Mouse (Mus musculus) left cerebral cortex, postnatal 14 days (tissue): ENCODE measurements at regions not wholly inside any gene's neighbourhood (a gene's known extent, or its start where the extent isn't known, plus 50 kb on each side); places are given as distances from the start of the nearest gene placed in this dataset.
A peak's percentile ranks its signal among the peaks of the same experiment; 100 is the strongest.

ENCODE experiments used
- DNase-seq, 2 experiments: peaks; one replicate each; pipeline ENCODE4 v3.0.0; 2021 to 2022; ENCODE audit warnings: low spot score in 2 of 2, mixed read lengths in 1 of 2
- intact Hi-C: fragments of 180-260 bp; cut with DNase I; formaldehyde crosslinking; loops from one replicate; pipeline ENCODE4 v1.15.1; 2025

GRCm38 (mm10) chr13:44155956-44156355 lies 371.4 kb downstream of the Cd83 start:
- no peak for DNase-seq
- intact Hi-C loops = no loop called here

DNA sequence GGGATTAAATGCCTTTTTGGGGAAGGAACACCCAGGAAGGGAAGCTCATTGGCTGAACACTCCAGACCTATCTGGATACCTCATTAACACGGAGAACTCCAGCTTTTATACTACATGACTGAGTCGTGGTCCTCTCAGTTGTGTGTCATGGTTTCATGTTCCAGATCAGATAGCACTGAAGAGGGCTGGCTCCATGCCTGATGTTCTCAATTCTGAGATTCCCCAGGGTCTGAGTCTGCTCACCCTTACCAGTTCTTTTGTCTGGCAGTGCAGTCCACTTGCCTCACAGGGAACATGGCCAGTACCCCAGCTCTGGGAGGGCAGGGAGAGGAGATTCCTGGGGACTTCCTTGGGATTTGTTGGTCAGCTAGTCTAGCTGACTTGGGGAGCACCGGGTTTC lies 372.0 kb downstream of the Cd83 start:
- no peak for DNase-seq
- intact Hi-C loops = no loop called here

DNA sequence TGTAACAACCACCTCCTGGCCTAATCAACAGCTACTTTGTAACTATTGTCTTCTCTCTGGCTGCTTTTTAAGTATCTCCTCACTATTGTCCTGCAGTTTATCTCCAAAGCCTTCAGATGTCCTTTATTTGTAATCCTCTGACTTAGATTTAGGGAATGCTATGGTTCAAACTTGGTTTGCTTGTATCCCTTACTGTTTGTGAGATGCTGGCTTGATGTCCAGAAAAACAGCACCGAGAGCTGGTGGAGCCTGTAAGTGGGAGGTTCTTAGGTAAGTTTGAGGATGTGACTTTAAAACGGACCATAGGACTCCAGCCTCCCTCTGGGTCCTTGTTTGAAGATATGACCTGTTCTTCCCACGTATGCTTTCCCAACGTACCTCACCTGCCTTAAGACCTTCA lies 372.7 kb downstream of the Cd83 start:
- intact Hi-C loops = no loop called here
- DNase-seq = no peak

DNA sequence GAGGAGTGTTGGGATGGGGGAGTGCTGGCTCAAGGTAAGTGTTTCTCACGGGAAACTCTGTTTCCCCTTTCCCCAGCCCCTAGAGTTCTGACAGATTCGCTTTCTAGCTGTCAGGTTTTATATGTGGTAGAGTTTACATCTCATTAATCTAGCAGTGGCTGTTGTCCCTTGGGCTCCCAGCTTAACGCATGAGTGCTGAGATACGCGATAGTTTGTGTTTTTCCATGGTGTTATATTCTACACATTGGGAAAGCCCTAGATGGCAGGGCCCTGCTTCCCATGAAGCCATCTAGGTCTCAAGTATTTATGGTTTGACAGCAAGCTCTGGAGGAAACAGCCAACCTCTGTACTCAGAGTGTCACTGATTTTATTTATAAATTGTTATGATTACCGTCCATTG lies 373.8 kb downstream of the Cd83 start:
- no peak for DNase-seq
- intact Hi-C loops = no loop called here

GRCm38 (mm10) chr13:44159346-44159745 lies 374.8 kb downstream of the Cd83 start:
- DNase-seq = no peak
- intact Hi-C loops = no loop called here

DNA sequence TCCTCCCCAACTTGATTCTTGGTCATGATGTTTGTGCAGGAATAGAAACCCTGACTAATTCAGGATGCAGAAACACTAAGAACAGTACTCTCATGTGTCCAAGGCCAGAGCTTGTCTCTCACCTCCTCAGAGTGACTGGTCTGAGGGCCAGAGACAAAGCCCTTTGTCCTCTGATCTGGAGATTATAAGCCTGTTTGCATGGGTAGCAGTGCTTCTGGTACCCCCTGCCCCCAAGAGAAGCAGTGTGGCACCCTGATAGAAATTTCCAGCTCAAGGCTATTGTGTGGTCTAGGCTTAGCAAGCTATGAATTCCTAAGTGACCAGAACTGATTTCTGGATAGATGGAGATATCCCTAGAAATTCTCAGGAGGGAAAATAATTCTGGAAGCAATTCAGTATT lies 380.2 kb downstream of the Cd83 start:
- intact Hi-C loops = no loop called here
- DNase-seq = no peak

DNA sequence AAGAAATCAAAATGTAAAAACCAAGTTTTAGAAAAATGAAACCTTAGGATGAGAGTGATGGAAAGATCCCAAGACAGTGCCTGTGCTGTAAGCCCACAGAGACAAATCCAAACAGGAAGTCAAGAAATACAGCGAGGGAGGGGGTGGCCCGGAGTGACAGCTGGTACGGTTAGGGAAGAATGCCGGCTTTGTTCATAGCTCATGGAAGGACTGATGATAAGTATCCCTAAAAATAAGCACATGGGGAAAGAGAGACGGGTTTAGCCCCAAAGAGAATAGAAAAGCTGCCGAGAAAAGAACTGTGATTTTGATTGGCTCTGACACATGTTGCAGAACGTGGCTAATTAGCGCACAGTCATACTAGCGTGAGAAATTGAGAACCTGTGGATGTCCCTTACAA lies 382.6 kb downstream of the Cd83 start:
- intact Hi-C loops = no loop called here
- peak; percentile 11 to 31 for DNase-seq

DNA sequence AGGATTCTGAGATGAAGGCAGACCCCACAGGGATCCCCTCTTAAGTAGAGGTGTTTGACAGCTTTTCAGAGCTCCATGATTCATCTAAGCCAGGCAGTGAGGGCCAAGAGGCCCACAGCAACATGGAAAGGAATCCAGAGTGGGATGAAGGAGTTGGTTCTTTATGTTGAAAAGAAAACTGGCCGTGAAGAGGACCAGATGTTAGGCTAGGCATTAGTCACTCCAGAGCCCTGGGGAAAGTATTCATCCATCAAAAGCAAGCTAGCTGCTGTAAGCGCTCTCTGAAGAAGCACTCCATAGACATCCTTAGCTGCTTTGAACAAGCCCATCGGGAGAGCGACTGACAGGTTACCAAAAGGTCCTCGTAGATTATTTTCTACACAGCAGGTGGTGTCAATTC lies 383.6 kb downstream of the Cd83 start:
- no peak for DNase-seq
- intact Hi-C loops = no loop called here

GRCm38 (mm10) chr13:44171639-44172038 lies 387.1 kb downstream of the Cd83 start:
- intact Hi-C loops = no loop called here
- DNase-seq = no peak

DNA sequence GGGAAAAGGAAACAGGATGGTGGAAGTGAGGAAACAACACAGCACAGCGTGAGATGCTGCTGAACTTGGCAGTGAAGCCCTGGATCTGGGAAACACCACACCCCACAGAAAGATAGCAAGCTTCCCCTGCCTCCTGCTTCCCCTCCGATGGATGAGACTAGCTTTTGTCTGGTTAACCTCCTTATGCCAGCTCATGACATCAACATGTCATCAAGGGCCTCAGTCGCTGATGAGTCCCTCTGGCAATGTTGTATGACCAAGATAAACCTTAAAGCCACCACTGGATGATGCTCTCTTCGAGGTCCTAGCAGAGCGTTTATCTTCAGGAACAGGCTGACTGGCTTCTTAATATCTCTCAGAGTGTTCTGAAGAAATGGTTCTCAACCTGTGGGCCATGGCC lies 388.1 kb downstream of the Cd83 start:
- intact Hi-C loops = no loop called here
- DNase-seq = no peak

DNA sequence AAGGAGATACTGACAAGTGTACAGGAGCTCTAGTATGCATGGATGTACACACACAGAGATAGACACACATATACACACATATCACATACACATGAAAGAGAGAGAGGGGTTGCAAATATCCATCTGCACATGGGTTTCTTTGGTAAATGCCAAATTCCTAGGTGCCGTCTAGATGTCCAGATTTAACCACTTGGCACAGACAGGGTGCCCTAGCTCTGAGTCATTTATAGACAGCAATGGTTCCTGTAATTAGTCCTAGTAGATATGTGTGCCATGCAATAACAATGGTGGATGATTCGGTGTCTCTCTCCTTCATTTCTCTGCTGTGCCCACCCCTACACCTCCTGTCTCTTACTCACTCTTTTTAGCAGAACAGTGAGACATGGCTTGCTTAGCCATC lies 389.7 kb downstream of the Cd83 start:
- DNase-seq = no peak
- intact Hi-C loops = no loop called here

- intact Hi-C loops = no loop called here
- DNase-seq = no peak
Measured at GRCm38 (mm10) chr13:44175300-44176036, 390.9 kb downstream of the Cd83 start.

- intact Hi-C loops = no loop called here
- no peak for DNase-seq
Measured at GRCm38 (mm10) chr13:44176121-44176520, 391.5 kb downstream of the Cd83 start.

GRCm38 (mm10) chr13:44178006-44178405 lies 393.4 kb downstream of the Cd83 start:
- DNase-seq = no peak
- intact Hi-C loops = no loop called here

DNA sequence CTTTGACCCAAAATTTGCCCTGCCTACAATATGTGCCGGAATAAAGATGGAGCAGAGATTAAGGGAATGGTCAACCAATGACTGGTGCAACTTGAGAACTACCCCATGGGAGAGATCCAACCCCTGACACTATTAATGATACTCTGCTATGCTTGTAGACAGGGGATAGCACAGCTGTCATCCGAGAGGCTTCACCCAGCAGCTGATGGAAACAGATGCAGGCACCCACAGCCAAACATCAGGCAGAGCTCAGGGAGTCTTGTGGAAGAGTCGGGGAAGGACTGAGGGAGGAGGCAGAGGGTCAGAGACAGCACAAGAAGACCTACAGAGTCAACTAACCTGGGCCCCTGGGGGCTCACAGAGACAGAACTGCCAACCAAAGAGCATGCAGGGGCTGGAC lies 395.8 kb downstream of the Cd83 start:
- intact Hi-C loops = no loop called here
- DNase-seq = no peak

GRCm38 (mm10) chr13:44182544-44183191 lies 398.1 kb downstream of the Cd83 start:
- no peak for DNase-seq
- intact Hi-C loops = no loop called here

DNA sequence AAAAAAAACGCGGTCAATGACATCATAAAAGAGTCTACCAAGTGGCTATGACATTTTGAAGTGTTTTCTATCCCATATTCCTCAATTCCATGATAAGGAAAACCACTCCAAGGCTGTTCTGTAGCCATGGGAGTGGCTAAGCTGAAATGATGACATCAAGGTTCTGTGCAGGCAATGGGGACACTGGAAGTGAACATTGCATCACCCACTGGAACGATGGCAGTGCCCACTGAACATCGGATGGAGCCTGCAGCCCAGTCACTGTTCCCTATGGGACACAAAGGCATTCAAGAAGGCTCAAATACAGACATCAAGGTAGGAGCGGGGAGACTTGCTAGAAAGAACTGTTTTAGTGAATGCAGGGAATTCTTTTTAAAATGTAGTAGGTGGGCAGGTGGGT lies 410.8 kb downstream of the Cd83 start:
- intact Hi-C loops = no loop called here
- DNase-seq = no peak

- no peak for DNase-seq
- intact Hi-C loops = no loop called here
Measured at GRCm38 (mm10) chr13:44206042-44206441, 421.5 kb downstream of the Cd83 start.

- intact Hi-C loops = no loop called here
Measured at GRCm38 (mm10) chr13:44206448-44206847, 421.9 kb downstream of the Cd83 start.

DNA sequence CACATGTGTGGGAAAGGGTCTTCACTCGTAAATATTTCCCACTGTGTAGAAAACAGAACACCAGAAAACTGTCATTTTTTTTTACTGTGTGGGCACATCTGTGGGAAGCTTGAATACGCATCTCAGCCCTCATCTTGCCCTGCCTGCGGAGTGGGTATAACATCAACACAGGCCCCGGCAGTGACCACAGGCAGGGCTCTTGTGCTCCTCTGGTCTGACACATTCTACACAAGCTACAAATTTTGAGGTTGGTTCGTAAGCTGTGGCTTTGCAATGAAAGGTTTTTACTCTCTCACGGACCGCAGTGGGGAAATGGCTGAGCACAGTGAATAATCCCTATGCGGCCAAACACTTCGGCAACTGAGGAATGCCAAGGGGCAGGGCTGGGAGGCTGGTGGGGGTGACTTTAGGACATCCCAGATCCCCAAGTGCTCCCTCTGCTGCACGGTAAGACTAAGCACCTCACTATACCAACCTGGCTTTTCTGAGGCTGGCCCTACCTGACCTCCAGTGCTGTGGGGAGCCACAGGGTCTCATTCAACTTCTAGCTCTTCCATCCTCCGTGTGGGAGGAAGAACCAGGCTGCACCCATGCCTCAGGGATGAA lies 422.9 kb downstream of the Cd83 start:
- intact Hi-C loops = no loop called here

More at GRCm38 (mm10) chr13:44206448-44206847, 421.9 kb downstream of the Cd83 start:
- DNase-seq = no peak

DNA sequence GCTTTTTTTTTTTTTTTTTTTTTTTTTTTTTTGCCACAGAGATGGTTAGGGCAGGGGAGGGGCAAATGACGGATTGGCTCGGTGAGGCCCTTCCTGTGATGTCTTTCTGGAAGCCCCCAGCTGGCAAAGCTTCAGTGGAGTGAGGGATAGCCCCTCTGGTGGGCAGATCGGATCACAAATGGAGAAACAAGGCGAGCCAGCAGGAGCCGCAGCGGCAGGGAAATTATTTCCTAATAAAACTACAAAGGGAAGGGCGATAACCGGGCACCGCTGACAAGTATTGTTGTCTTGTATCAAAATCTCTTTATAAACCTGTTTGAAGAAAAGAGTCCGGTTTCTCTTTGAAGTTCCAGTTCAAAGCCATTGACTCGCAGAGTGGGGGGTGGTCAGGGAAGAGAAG lies 424.5 kb downstream of the Cd83 start:
- DNase-seq = no peak
- intact Hi-C loops = no loop called here

More for the DNA sequence above, 422.9 kb downstream of the Cd83 start:
- no peak for DNase-seq
